Mouse (Mus musculus) hindbrain, embryonic 15.5 days (tissue): ENCODE measurements around the gene Slc35e3. TPM values are rescaled to one million over a fixed set of nuclear protein-coding genes. Genes with fewer than 3 reads are reported as not detected.
A peak's percentile ranks its signal among the peaks of the same experiment; 100 is the strongest.
"Not testable (repeated sequence)": the region's sequence is repeated elsewhere in the genome, so short reads cannot be mapped to it uniquely, and the experiment has no call there.

Source experiments
- ATAC-seq: fragments of 200-750 bp; cut with Nextera tagmentation; 2 replicates; pipeline ENCODE4 v1.8.0; 2017; ENCODE audit warnings: low read depth, moderate number of reproducible peaks, moderate TSS enrichment; ENCODE audit not compliant: low FRiP score
- H3K27ac ChIP-seq: fragments of 300-500 bp; sonication (generic); replicated peaks from 2 replicates; pipeline ENCODE4 v1.5.1; 2015; ENCODE audit warnings: mild to moderate bottlenecking, inconsistent platforms
- H3K27me3 ChIP-seq: fragments of 300-500 bp; sonication (generic); 2 replicates; pipeline ENCODE4 v1.6.1; 2015; ENCODE audit warnings: control low read depth, inconsistent platforms
- H3K36me3 ChIP-seq: fragments of 300-500 bp; sonication (generic); 2 replicates; pipeline ENCODE4 v1.6.1; 2015; ENCODE audit warnings: control low read depth, inconsistent platforms
- H3K4me1 ChIP-seq: fragments of 300-500 bp; sonication (generic); replicated peaks from 2 replicates; pipeline ENCODE4 v1.6.1; 2015; ENCODE audit warnings: control low read depth, inconsistent platforms
- H3K4me2 ChIP-seq: fragments of 300-500 bp; sonication (generic); 2 replicates; pipeline ENCODE4 v1.6.1; 2015; ENCODE audit warnings: moderate library complexity, mild to moderate bottlenecking, inconsistent platforms
- H3K4me3 ChIP-seq: fragments of 300-500 bp; sonication (generic); 2 replicates; pipeline ENCODE4 v1.5.1; 2015; ENCODE audit warnings: mild to moderate bottlenecking, inconsistent platforms
- H3K9ac ChIP-seq: fragments of 300-500 bp; sonication (generic); 2 replicates; pipeline ENCODE4 v1.6.1; 2015; ENCODE audit warnings: inconsistent platforms
- H3K9me3 ChIP-seq: fragments of 300-500 bp; sonication (generic); 2 replicates; pipeline ENCODE4 v1.6.1; 2016; ENCODE audit warnings: control low read depth, inconsistent platforms
- WGBS: fragments of 180-500 bp; shearing (Covaris S2); methylation state at CpG from one replicate; pipeline ENCODE4 v1.1.7; 2015; 5-methylcytosine and 5-hydroxymethylcytosine counted together
- polyA plus RNA-seq: library from polyadenylated mRNA; unstranded; fragments of >200 nt; fragmentation: Nextera tagmentation; extraction: Ambion mirVana; gene quantifications from 2 replicates; pipeline ENCODE4 v1.2.1, GENCODE M21; 2015

Gene Slc35e3
- polyA plus RNA-seq, 1 experiment from 2014 or later, result 32.4 TPM

- H3K4me2 ChIP-seq, result peak overlapping the region; percentile 66
- ATAC-seq, result peak; percentile 80
- peaks cover 26% of the 10 kb centered on the region for H3K4me1 ChIP-seq
- under 1% methylated on average over 53 of the region's 71 CpGs for WGBS
- H3K4me3 ChIP-seq, result peak overlapping the region; percentile 76
- peak overlapping the region; percentile 99 for H3K27ac ChIP-seq
- H3K9ac ChIP-seq, result peak overlapping the region; percentile 100
- H3K36me3 ChIP-seq, result peaks cover 23% of the 10 kb centered on the region
- H3K9me3 ChIP-seq, result no peaks in the 10 kb centered on the region
- no peaks in the 10 kb centered on the region for H3K27me3 ChIP-seq
These were observed 36.1 kb downstream of the Slc35e3 start for GRCm38 (mm10) chr10:117709930-117710603.

GRCm38 (mm10) chr10:117709326-117709830 lies 36.8 kb downstream of the Slc35e3 start:
- Histone ChIP-seq H3K4me3 (peak overlapping the region; percentile 76), H3K27me3 (no peaks in the 10 kb centered on the region), H3K27ac (peak overlapping the region; percentile 99), H3K4me2 (peak overlapping the region; percentile 66), H3K9ac (peak overlapping the region; percentile 100), H3K4me1 (peaks cover 26% of the 10 kb centered on the region), H3K36me3 (peaks cover 30% of the 10 kb centered on the region), H3K9me3 (no peaks in the 10 kb centered on the region)
- no peak for ATAC-seq
- 51% methylated on average over 12 of the region's 12 CpGs for WGBS

DNA sequence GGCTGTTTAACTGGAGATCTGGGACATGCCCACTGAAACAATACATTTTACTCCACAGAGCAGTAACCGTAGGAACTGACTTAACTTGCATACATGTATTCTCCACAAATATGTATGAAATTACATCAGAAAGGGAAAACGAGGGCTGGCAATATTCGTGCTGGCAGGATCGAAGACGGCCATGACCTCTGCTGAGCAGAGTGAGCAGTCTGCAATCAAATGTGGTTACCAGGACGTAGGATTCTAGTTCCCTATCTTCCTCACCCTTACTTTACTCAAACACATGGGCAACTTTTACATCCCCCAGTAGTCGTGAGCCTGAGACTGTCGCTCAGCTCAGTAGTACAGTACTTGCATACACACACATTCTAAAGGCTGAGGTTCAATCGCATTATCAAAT lies 37.3 kb downstream of the Slc35e3 start:
- peaks cover 26% of the 10 kb centered on the region for H3K4me1 ChIP-seq
- H3K9me3 ChIP-seq, result no peaks in the 10 kb centered on the region
- WGBS, result 86% methylated on average over 9 of the region's 9 CpGs
- no peak overlapping the region for H3K9ac ChIP-seq
- H3K27ac ChIP-seq, result no peak overlapping the region
- H3K4me2 ChIP-seq, result peak overlapping the region; percentile 66
- peaks cover 33% of the 10 kb centered on the region for H3K36me3 ChIP-seq
- H3K27me3 ChIP-seq, result no peaks in the 10 kb centered on the region
- H3K4me3 ChIP-seq, result peak overlapping the region; percentile 76
- ATAC-seq, result no peak

GRCm38 (mm10) chr10:117708376-117708775 lies 37.8 kb downstream of the Slc35e3 start:
- Histone ChIP-seq H3K9me3 (no peaks in the 10 kb centered on the region), H3K36me3 (peaks cover 38% of the 10 kb centered on the region), H3K4me2 (no peak overlapping the region), H3K27me3 (no peaks in the 10 kb centered on the region), H3K4me1 (peaks cover 26% of the 10 kb centered on the region), H3K4me3 (0 out of 2 replicates have a peak overlapping the region, but pooled peaks have one; percentile 76), H3K9ac (no peak overlapping the region), H3K27ac (no peak overlapping the region)
- 96% methylated on average over 2 of the region's 2 CpGs for WGBS
- ATAC-seq, result no peak

DNA sequence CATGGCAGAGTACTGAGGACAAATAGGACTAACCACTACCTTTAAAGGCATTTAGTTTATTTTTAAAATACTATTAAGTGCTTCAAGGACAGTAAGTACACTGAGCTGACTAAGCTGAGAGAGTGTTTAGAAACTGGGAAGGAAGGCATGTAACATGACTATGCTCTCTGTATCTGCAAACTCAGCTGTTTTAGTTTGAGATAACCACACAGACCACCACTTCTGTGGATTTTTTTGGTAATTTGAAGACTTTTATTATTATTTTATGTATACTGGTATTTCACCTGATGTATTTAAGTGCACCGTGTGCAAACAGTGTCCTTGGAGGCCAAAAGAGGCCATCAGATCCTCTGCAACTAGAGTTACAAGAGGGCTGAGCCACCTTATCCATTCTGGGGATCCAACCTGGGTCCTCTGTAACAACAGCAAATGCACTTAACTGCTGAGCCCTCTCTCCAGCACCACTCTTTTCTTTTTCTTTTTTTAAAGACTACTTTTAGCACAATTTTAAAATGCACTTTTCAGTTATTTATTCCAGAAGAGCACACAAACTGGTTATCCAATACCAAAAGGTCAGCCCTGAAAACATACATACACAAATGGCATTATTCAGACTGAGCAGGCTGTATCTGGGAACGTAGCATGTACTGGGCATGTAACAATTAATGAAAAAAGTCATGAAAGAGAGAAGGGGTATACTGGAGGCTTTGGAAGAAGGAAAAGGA lies 38.9 kb downstream of the Slc35e3 start:
- H3K4me1 ChIP-seq, result peaks cover 26% of the 10 kb centered on the region
- 96% methylated on average over 2 of the region's 2 CpGs for WGBS

DNA sequence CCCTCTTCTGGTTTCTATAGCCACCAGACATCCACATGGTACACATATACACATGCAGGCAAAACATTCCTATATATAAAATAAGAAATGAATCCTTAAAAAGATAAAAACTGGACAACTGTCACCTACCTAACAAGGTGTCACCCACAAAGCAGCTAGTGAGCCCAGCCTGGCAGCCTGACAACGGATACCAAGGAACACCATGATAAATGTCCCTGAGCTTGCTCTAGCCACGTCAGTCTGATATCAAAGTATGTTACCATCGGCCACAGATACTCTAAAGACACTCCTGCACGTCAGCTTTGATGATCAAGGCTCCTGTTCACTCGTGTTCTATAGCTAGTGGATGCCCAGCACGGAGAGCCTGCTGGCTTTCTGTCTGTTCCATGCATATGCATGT lies 39.7 kb downstream of the Slc35e3 start:
- ATAC-seq, result no peak
- 79% methylated on average over 6 of the region's 6 CpGs for whole genome bisulfite sequencing
- Histone ChIP-seq H3K4me2 (no peak overlapping the region), H3K9ac (no peak overlapping the region), H3K27me3 (no peaks in the 10 kb centered on the region), H3K9me3 (no peaks in the 10 kb centered on the region), H3K27ac (no peak overlapping the region), H3K4me3 (no peak overlapping the region), H3K4me1 (peaks cover 25% of the 10 kb centered on the region), H3K36me3 (peaks cover 55% of the 10 kb centered on the region)

More for the DNA sequence above, 38.9 kb downstream of the Slc35e3 start:
- no peak for ATAC-seq
- Histone ChIP-seq H3K4me3 (no peak overlapping the region), H3K9ac (no peak overlapping the region), H3K27me3 (no peaks in the 10 kb centered on the region), H3K4me2 (no peak overlapping the region), H3K27ac (no peak overlapping the region), H3K36me3 (peaks cover 48% of the 10 kb centered on the region), H3K9me3 (no peaks in the 10 kb centered on the region)

- no peak for ATAC-seq
- Histone ChIP-seq H3K4me1 (peaks cover 20% of the 10 kb centered on the region), H3K4me3 (no peak overlapping the region), H3K4me2 (no peak overlapping the region), H3K36me3 (peaks cover 57% of the 10 kb centered on the region), H3K9ac (no peak overlapping the region), H3K9me3 (no peaks in the 10 kb centered on the region), H3K27ac (no peak overlapping the region), H3K27me3 (no peaks in the 10 kb centered on the region)
These were observed 40.4 kb downstream of the Slc35e3 start for GRCm38 (mm10) chr10:117705806-117706205.

DNA sequence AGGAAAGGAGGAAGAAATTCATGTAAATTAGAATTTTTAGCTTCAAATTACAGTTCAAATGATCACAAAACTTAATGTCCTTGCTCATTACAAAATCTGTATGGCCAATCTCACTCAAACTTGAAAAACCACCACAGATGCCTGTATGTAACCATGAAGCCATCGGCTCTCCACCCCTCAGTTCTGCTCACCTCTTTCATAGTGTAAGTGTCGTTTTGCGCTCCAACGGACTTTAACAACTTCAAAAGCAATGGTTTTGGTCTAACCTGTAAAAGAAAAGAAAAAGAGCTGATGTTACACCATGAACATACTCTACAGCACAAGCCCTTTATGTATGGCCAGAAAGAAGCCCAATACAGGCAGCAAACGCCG lies 41.2 kb downstream of the Slc35e3 start:
- no peaks in the 10 kb centered on the region for H3K27me3 ChIP-seq

DNA sequence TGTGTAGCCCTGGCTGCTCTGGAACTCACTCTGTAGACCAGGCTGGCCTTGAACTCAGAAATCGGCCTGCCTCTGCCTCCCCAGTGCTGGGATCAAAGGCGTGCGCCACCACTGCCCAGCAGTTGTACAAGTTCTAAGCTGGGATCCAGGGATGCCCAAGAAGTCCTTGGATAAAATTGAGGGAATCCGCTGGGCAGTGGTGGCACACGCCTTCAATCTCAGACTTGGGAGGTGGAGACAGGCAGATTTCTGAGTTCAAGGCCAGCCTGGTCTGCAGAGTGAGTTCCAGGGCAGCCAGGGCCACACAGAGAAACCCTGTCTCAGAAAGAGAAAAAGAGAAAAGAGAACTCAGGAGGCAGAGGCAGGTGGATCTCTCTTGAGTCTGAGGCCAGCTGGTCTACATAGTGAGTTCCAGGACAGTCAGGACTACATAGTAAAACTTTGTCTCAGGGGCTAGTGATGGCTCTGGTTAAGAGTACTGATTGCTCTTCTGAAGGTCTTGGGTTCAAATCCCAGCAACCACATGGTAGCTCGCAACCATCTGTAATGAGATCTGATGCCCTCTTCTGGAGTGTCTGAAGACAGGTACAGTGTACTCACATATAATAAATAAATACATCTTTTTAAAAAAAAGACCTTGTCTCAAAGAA lies 41.7 kb downstream of the Slc35e3 start:
- H3K36me3 ChIP-seq, result peaks cover 71% of the 10 kb centered on the region

More for the DNA sequence above, 41.2 kb downstream of the Slc35e3 start:
- H3K4me3 ChIP-seq, result no peak overlapping the region
- ATAC-seq, result no peak
- WGBS, result 95% methylated on average over 6 of the region's 6 CpGs
- H3K4me1 ChIP-seq, result peaks cover 20% of the 10 kb centered on the region
- H3K9ac ChIP-seq, result no peak overlapping the region
- H3K27ac ChIP-seq, result no peak overlapping the region
- H3K4me2 ChIP-seq, result no peak overlapping the region
- H3K36me3 ChIP-seq, result peaks cover 66% of the 10 kb centered on the region
- no peaks in the 10 kb centered on the region for H3K9me3 ChIP-seq

GRCm38 (mm10) chr10:117703506-117703905 lies 42.7 kb downstream of the Slc35e3 start:
- no peaks in the 10 kb centered on the region for H3K27me3 ChIP-seq
- no peak for ATAC-seq
- peaks cover 10% of the 10 kb centered on the region for H3K4me1 ChIP-seq
- 93% methylated on average over 3 of the region's 3 CpGs for WGBS
- H3K9ac ChIP-seq, result no peak overlapping the region
- no peaks in the 10 kb centered on the region for H3K9me3 ChIP-seq
- H3K4me3 ChIP-seq, result no peak overlapping the region
- peaks cover 80% of the 10 kb centered on the region for H3K36me3 ChIP-seq
- no peak overlapping the region for H3K27ac ChIP-seq
- H3K4me2 ChIP-seq, result no peak overlapping the region

More for the DNA sequence above, 41.7 kb downstream of the Slc35e3 start:
- not testable (repeated sequence) for ATAC-seq, H3K4me3 ChIP-seq, H3K27ac ChIP-seq, H3K27me3 ChIP-seq, H3K9ac ChIP-seq, H3K4me2 ChIP-seq, H3K9me3 ChIP-seq
- 98% methylated on average over 6 of the region's 6 CpGs for WGBS
- H3K4me1 ChIP-seq, result peaks cover 19% of the 10 kb centered on the region

DNA sequence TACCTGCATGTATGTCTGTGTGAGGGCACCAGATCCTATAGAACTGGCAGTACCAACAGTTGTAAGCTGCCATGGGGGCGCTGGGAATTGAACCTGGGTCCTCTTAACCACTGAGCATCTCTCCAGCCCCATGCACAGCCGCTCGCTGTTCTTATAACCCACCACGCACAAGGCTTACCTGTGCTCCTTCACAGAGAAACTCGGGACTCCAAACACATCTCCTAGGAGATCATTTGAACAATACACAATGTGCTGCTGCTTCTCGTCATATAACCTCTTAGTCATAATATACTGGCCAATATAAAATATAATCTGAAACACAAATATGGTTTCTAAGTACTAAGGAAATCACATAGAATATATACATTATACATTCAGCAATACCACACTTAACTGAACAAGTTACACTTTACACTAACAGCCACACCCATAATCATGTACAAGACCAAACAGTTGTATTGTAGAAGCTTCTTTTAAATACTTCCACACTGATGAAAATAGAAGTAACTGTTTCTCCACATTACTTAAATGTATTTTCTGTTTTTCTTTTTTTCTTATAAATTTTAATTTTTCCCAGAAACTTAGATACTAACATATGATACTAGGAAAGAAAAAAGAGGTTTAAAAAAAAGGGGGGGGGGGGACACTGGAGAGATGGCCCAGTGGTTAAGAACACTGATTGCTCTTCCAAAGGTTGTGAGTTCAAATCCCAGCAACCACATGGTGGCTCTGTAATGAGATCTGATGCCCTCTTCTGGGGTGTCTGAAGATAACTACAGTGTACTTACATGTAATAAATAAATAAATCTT lies 43.9 kb downstream of the Slc35e3 start:
- peaks cover 85% of the 10 kb centered on the region for H3K36me3 ChIP-seq
- ATAC-seq, result no peak

More for the DNA sequence above, 43.9 kb downstream of the Slc35e3 start:
- no peaks in the 10 kb centered on the region for H3K9me3 ChIP-seq
- 94% methylated on average over 6 of the region's 6 CpGs for WGBS
- no peak overlapping the region for H3K4me2 ChIP-seq
- H3K27me3 ChIP-seq, result no peaks in the 10 kb centered on the region
- H3K9ac ChIP-seq, result no peak overlapping the region
- peaks cover 8% of the 10 kb centered on the region for H3K4me1 ChIP-seq
- no peak overlapping the region for H3K4me3 ChIP-seq
- no peak overlapping the region for H3K27ac ChIP-seq
